Comparison of ENCODE assay signal across 22 mouse cellular contexts in genomic region chr9:111080801-111081200, GRCm38 (mm10).
"Had no signal": no experiment of that assay in that cellular context is flagged by ENCODE, and none has a peak within 500 bp of the region (broad histone marks: within the 10 kb centered on the region; RNA-seq: fewer than 3 reads in every experiment).

No protein-coding gene starts in this region.

- H3K36me3 ChIP-seq: kidney, embryonic 15.5 days; limb, embryonic 12.5 days; limb, embryonic 15.5 days; lung, embryonic 15.5 days; midbrain, embryonic 10.5 days; midbrain, embryonic 15.5 days; neural tube, embryonic 13.5 days; stomach, embryonic 15.5 days had no signal

- H3K9ac ChIP-seq: kidney, embryonic 15.5 days; limb, embryonic 12.5 days; limb, embryonic 15.5 days; liver, embryonic 14.5 days; lung, embryonic 15.5 days; midbrain, embryonic 15.5 days; neural tube, embryonic 13.5 days; stomach, embryonic 15.5 days had no signal

- ATAC-seq: intestine, postnatal 0 days; midbrain, embryonic 15.5 days had no signal

- H3K27me3 ChIP-seq: kidney, embryonic 15.5 days; limb, embryonic 12.5 days; limb, embryonic 15.5 days; lung, embryonic 15.5 days; midbrain, embryonic 15.5 days; neural tube, embryonic 13.5 days; stomach, embryonic 15.5 days had no signal

- H3K9me3 ChIP-seq: limb, embryonic 15.5 days; lung, embryonic 15.5 days; midbrain, embryonic 10.5 days; midbrain, embryonic 15.5 days; neural tube, embryonic 13.5 days; stomach, embryonic 15.5 days had no signal

- DNase-seq: kidney, adult 2 months; kidney, postnatal 10 days; kidney, postnatal 36 days; left cerebral cortex, postnatal 4 days; lung, adult 18-20 months; lung, postnatal 10 days; lung, postnatal 36 days; retina, postnatal 1 day; right cerebral cortex, postnatal 25 days; spleen, adult 18-20 months; thymus, postnatal 25 days had no signal

- H3K4me3 ChIP-seq: kidney, embryonic 15.5 days; limb, embryonic 12.5 days; limb, embryonic 15.5 days; lung, embryonic 15.5 days; midbrain, embryonic 10.5 days; midbrain, embryonic 15.5 days; myocyte; neural tube, embryonic 13.5 days; stomach, embryonic 15.5 days had no signal

- H3K27ac ChIP-seq: kidney, embryonic 15.5 days; limb, embryonic 12.5 days; limb, embryonic 15.5 days; liver, embryonic 14.5 days; lung, embryonic 15.5 days; midbrain, embryonic 10.5 days; midbrain, embryonic 15.5 days; neural tube, embryonic 13.5 days; stomach, embryonic 15.5 days had no signal

- H3K4me2 ChIP-seq: kidney, embryonic 15.5 days; limb, embryonic 12.5 days; limb, embryonic 15.5 days; lung, embryonic 15.5 days; midbrain, embryonic 15.5 days; neural tube, embryonic 13.5 days; stomach, embryonic 15.5 days had no signal

- H3K4me1 ChIP-seq: kidney, embryonic 15.5 days; limb, embryonic 12.5 days; limb, embryonic 15.5 days; lung, embryonic 15.5 days; midbrain, embryonic 10.5 days; midbrain, embryonic 15.5 days; neural tube, embryonic 13.5 days; stomach, embryonic 15.5 days had no signal
